Mouse (Mus musculus) embryonic fibroblast, embryonic 13.5 days (primary cell): Measurements from ENCODE around the gene Eno2.

ENCODE experiments used
- CTCF ChIP-seq: IDR thresholded peaks from 2 replicates; pipeline ENCODE4 v1.5.1; 2011; ENCODE audit warnings: mild to moderate bottlenecking, control low read depth, low read length, moderate library complexity, borderline replicate concordance; ENCODE audit not compliant: insufficient read depth
- POLR2A ChIP-seq: IDR thresholded peaks from 2 replicates; pipeline ENCODE4 v1.6.1; 2011; ENCODE audit warnings: low read depth, mild to moderate bottlenecking, control low read depth, low read length, moderate library complexity

GRCm38 (mm10) chr6:124809775-124810538 is 40.5 kb upstream of the Eno2 start:
- no peak for TF ChIP-seq CTCF
- peak; percentile 55; the same call in 1 of the 2 replicates for TF ChIP-seq POLR2A
